Mouse (Mus musculus): Measurements from ENCODE around the gene 6330403K07Rik. TPM values are rescaled to one million over a fixed set of nuclear protein-coding genes. Genes with fewer than 3 reads are reported as not detected.
A peak's percentile ranks its signal among the peaks of the same experiment; 100 is the strongest.

The 6330403K07Rik gene
- polyA plus RNA-seq, 2 experiments: 0.86 to 1.7 TPM

DNA sequence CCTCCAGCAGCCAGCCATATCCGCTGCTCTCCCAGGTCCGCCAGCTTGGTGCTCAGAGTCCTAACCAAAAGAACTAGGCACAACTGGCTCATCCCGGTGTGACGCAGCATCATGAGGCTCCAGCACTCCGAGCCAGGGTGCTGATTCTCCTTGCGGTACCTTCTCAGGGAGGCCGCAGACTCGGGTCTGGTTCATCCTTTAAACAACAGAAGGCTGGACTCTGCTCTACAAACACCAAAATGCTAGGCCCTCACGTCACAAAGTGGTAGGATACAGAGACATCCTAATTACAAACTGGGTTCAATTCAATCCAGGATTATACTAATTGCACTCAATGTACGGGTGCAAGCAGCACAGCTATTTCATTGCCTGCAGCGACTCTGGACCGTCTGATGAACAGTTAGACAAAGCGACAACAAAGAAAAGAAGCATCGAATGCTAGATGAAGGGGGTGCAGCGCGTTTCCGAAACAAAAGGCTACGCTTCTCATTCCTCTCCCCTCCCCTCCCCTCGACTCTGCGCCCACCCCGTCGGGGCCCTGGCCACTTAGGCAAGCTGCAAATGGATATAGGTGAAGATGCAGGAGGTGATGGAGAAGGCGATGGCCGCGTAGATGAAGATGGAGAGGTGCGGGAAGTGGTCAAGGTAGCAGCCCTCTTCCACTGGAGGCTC, 686 bp downstream of the 6330403K07Rik start:
- no peaks in the 10 kb centered on the region for H3K9me3 ChIP-seq (ENCODE audit: control insufficient read depth, low read length)
- DNase-seq (ENCODE audit: low read depth in 3 of 3, low spot score in 3 of 3) (no peak), ATAC-seq (ENCODE audit: insufficient read depth) (no peak)
- peak overlapping the region; percentile 1 to 48; a peak in 3 of 4 replicates for H3K4me3 ChIP-seq (ENCODE audit: insufficient read depth in 1 of 2, low read depth in 2 of 2, low read length in 2 of 2)
- H3K27ac ChIP-seq: no peak overlapping the region
- TF ChIP-seq CTCF (IDR thresholded peaks at IDR 0.05; ENCODE audit: low read depth): no peak
- TF ChIP-seq EP300 (IDR thresholded peaks at IDR 0.05; ENCODE audit: low read depth): no peak
- 19% methylated on average over 26 of the region's 26 CpGs for WGBS (ENCODE audit: insufficient replicate concordance)
- peaks cover 8% of the 10 kb centered on the region for H3K27me3 ChIP-seq (ENCODE audit: control insufficient read depth, insufficient read depth, low read length)
- no peak overlapping the region for H3K9ac ChIP-seq (replicated peaks)
- H3K4me2 ChIP-seq (ENCODE audit: low read depth): peak overlapping the region; percentile 11
- peaks cover 8% of the 10 kb centered on the region for H3K36me3 ChIP-seq (replicated peaks; ENCODE audit: control insufficient read depth, insufficient read depth, low read depth)
- H3K4me1 ChIP-seq (replicated peaks; ENCODE audit: control insufficient read depth in 2 of 2, insufficient read depth in 2 of 2, low read length in 1 of 2): no peaks in the 10 kb centered on the region

DNA sequence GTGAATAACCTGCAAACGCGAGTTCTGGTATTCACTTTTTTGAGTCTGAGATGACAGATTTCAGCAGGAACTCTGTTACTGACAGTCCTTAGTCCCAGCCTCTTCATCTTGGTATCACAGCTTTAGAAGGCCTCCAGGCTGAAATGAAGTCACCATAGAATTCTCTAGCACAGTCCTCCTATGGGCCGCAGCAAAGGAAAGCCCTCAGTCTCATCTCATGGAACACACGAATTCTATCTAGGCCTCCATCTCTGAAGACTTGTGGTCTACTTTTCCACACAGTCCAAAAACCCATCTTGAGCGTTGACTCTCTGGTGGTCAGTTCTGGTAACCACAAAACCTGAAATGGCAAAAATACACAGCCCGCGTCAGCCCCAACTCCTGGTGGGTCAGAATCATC, 1.2 kb downstream of the 6330403K07Rik start:
- no peak overlapping the region for H3K9ac ChIP-seq (replicated peaks)
- no peak overlapping the region for H3K27ac ChIP-seq
- H3K4me2 ChIP-seq (ENCODE audit: low read depth): no peak overlapping the region
- ATAC-seq (ENCODE audit: insufficient read depth): no peak
- no peak overlapping the region for H3K4me3 ChIP-seq (ENCODE audit: insufficient read depth in 1 of 2, low read depth in 2 of 2, low read length in 2 of 2)
- H3K36me3 ChIP-seq (replicated peaks; ENCODE audit: control insufficient read depth, insufficient read depth, low read depth): peaks cover 14% of the 10 kb centered on the region
- WGBS (ENCODE audit: insufficient replicate concordance): 46% methylated on average over 7 of the region's 7 CpGs
- H3K4me1 ChIP-seq (replicated peaks; ENCODE audit: control insufficient read depth in 2 of 2, insufficient read depth in 2 of 2, low read length in 1 of 2): no peaks in the 10 kb centered on the region
- no peak for DNase-seq (ENCODE audit: low read depth in 3 of 3, low spot score in 3 of 3)
- TF ChIP-seq EP300 (IDR thresholded peaks at IDR 0.05; ENCODE audit: low read depth): no peak
- no peaks in the 10 kb centered on the region for H3K9me3 ChIP-seq (ENCODE audit: control insufficient read depth, low read length)
- peaks cover 8% of the 10 kb centered on the region for H3K27me3 ChIP-seq (ENCODE audit: control insufficient read depth, insufficient read depth, low read length)

DNA sequence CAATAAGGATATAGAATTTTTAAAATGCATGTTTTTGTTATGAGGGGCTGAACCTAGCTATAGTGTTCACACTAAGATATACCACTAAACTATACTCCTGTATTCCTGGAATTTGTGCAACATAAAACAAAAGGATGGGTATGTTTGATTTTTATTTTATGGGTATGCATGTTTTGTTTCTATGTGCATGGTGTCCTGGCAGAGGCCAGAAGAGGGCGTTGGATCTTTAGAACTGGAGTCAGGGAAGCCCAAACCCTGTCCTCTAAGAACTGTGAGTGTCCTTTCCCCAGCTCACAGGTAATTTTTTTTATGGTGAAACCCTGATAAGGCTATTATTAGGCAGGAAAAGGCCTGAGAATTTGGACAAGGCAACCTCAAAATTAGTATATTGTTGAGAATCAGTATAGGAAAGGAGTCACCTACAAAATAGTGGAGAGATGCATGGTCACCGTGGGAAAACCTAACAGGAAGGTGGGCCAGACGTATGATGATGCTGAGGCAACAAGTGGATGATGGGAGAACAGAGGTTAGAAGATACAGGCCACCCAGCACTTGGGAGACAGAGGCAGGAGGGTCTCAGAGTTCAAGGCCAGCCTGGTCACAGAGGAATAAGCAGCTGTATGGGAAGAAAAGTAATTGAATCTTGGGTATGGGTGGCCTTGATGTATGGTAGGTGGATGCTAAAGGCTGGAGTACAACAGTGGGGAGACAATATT, 3.8 kb downstream of the 6330403K07Rik start:
- no peak for TF ChIP-seq EP300 (IDR thresholded peaks at IDR 0.05; ENCODE audit: low read depth)
- TF ChIP-seq CTCF (IDR thresholded peaks at IDR 0.05; ENCODE audit: low read depth): no peak
- H3K4me3 ChIP-seq (ENCODE audit: insufficient read depth in 1 of 2, low read depth in 2 of 2, low read length in 2 of 2): no peak overlapping the region

DNA sequence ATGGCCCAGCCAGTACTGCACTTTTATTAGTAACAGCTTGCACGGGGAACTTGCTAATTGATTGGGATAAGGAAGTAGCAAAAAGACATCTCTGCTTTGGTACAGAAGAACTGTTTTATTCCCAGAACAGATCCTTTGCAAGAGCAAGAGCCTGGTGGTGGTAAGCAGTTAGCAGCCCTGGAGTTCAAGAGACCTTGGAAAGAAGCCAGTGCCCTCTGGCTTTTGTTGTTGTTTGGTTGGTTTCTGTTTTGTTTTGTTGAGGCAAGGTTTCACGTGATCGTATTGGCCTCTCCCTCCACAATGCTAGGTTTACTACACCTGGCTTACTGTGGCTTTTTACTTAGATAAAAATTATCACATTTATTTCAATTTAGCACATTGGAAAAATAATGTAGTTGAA, 5.0 kb downstream of the 6330403K07Rik start:
- H3K9ac ChIP-seq (replicated peaks): no peak overlapping the region
- H3K9me3 ChIP-seq (ENCODE audit: control insufficient read depth, low read length): no peaks in the 10 kb centered on the region
- ATAC-seq (ENCODE audit: insufficient read depth) (no peak), DNase-seq (ENCODE audit: low read depth in 3 of 3, low spot score in 3 of 3) (no peak)
- 73% methylated on average over 3 of the region's 3 CpGs for WGBS (ENCODE audit: insufficient replicate concordance)
- H3K4me3 ChIP-seq (ENCODE audit: insufficient read depth in 1 of 2, low read depth in 2 of 2, low read length in 2 of 2): no peak overlapping the region
- H3K27ac ChIP-seq: no peak overlapping the region
- H3K4me2 ChIP-seq (ENCODE audit: low read depth): no peak overlapping the region
- TF ChIP-seq CTCF (IDR thresholded peaks at IDR 0.05; ENCODE audit: low read depth): no peak
- TF ChIP-seq EP300 (IDR thresholded peaks at IDR 0.05; ENCODE audit: low read depth): no peak
- peaks cover 48% of the 10 kb centered on the region for H3K36me3 ChIP-seq (replicated peaks; ENCODE audit: control insufficient read depth, insufficient read depth, low read depth)
- H3K4me1 ChIP-seq (replicated peaks; ENCODE audit: control insufficient read depth in 2 of 2, insufficient read depth in 2 of 2, low read length in 1 of 2): no peaks in the 10 kb centered on the region
- peaks cover 7% of the 10 kb centered on the region for H3K27me3 ChIP-seq (ENCODE audit: control insufficient read depth, insufficient read depth, low read length)

More for the DNA sequence above, 3.8 kb downstream of the 6330403K07Rik start:
- no peaks in the 10 kb centered on the region for H3K4me1 ChIP-seq (replicated peaks; ENCODE audit: control insufficient read depth in 2 of 2, insufficient read depth in 2 of 2, low read length in 1 of 2)
- H3K9me3 ChIP-seq (ENCODE audit: control insufficient read depth, low read length): no peaks in the 10 kb centered on the region
- no peak overlapping the region for H3K4me2 ChIP-seq (ENCODE audit: low read depth)
- H3K9ac ChIP-seq (replicated peaks): no peak overlapping the region
- ATAC-seq (ENCODE audit: insufficient read depth): no peak
- peaks cover 37% of the 10 kb centered on the region for H3K36me3 ChIP-seq (replicated peaks; ENCODE audit: control insufficient read depth, insufficient read depth, low read depth)
- no peak overlapping the region for H3K27ac ChIP-seq
- WGBS (ENCODE audit: insufficient replicate concordance): 76% methylated on average over 3 of the region's 3 CpGs
- peaks cover 8% of the 10 kb centered on the region for H3K27me3 ChIP-seq (ENCODE audit: control insufficient read depth, insufficient read depth, low read length)
- DNase-seq (ENCODE audit: low read depth in 3 of 3, low spot score in 3 of 3): no peak

Data from liver, embryonic 14.5 days (tissue).